Mouse (Mus musculus) liver, postnatal 0 days (tissue): ENCODE data around the gene Zfp580. TPM values are rescaled to one million over a fixed set of nuclear protein-coding genes. Genes with fewer than 3 reads are reported as not detected.

ENCODE experiments used
- ATAC-seq: fragments of 200-750 bp; cut with Nextera tagmentation; 2 replicates; pipeline ENCODE4 v1.8.0; 2017; ENCODE audit warnings: mild to moderate bottlenecking, moderate library complexity
- DNase-seq: peaks from one replicate; pipeline ENCODE4 v3.0.0-alpha.2; 2016
- H3K27ac ChIP-seq: fragments of 300-500 bp; sonication (generic); 2 replicates; pipeline ENCODE4 v1.5.1; 2014; ENCODE audit warnings: antibody characterized with exemption, moderate library complexity, mild to moderate bottlenecking, low read depth
- H3K27me3 ChIP-seq: fragments of 300-500 bp; sonication (generic); 2 replicates; pipeline ENCODE4 v1.6.1; 2014; ENCODE audit warnings: low read length, control low read depth, mixed read lengths; ENCODE audit not compliant: insufficient read depth
- H3K36me3 ChIP-seq: fragments of 300-500 bp; sonication (generic); replicated peaks from 2 replicates; pipeline ENCODE4 v1.6.1; 2014; ENCODE audit warnings: mild to moderate bottlenecking, control low read depth, low read length, moderate library complexity, mixed read lengths; ENCODE audit not compliant: insufficient read depth
- H3K4me1 ChIP-seq: fragments of 300-500 bp; sonication (generic); 2 replicates; pipeline ENCODE4 v1.6.1; 2014; ENCODE audit warnings: antibody characterized with exemption, mild to moderate bottlenecking, control low read depth; ENCODE audit not compliant: insufficient read depth
- H3K4me2 ChIP-seq: fragments of 300-500 bp; sonication (generic); 2 replicates; pipeline ENCODE4 v1.6.1; 2014; ENCODE audit warnings: low read depth, mild to moderate bottlenecking, low read length, moderate library complexity, mixed read lengths
- H3K4me3 ChIP-seq: fragments of 300-500 bp; sonication (generic); 2 replicates; pipeline ENCODE4 v1.5.1; 2014; ENCODE audit warnings: low read depth, low read length
- H3K9ac ChIP-seq: fragments of 300-500 bp; sonication (generic); replicated peaks from 2 replicates; pipeline ENCODE4 v1.6.1; 2014; ENCODE audit warnings: mild to moderate bottlenecking, moderate library complexity
- H3K9me3 ChIP-seq: fragments of 300-500 bp; sonication (generic); 2 replicates; pipeline ENCODE4 v1.6.1; 2016; ENCODE audit warnings: mild to moderate bottlenecking, control low read depth, low read length, mixed read lengths
- CTCF ChIP-seq: sonication (generic); IDR thresholded peaks from 2 replicates; pipeline ENCODE4 v1.5.1; 2016; ENCODE audit warnings: antibody characterized with exemption, low read depth
- EP300 ChIP-seq: IDR thresholded peaks from 2 replicates; pipeline ENCODE4 v1.6.1; 2016; ENCODE audit warnings: antibody characterized with exemption, low read depth, mild to moderate bottlenecking
- WGBS: fragments of 180-500 bp; shearing (Covaris S2); extraction: QIAGEN DNeasy Blood & Tissue Kit; methylation state at CpG from one replicate; pipeline ENCODE4 v1.1.7; 2014; ENCODE audit not compliant: insufficient replicate concordance; 5-methylcytosine and 5-hydroxymethylcytosine counted together
- polyA plus RNA-seq: library from polyadenylated mRNA; unstranded; fragments of >200 nt; fragmentation: Nextera tagmentation; extraction: Ambion mirVana; gene quantifications from 2 replicates; pipeline ENCODE4 v1.2.1, GENCODE M21; 2015

The Zfp580 gene
- polyA plus RNA-seq, 1 experiment from 2014 or later = 3.2 TPM

- no peaks in the 10 kb centered on the region for H3K27me3 ChIP-seq
- peaks cover 39% of the 10 kb centered on the region for H3K36me3 ChIP-seq
- H3K9ac ChIP-seq = no peak overlapping the region
- H3K4me2 ChIP-seq = no peak overlapping the region
- peaks cover 3% of the 10 kb centered on the region; the same call in 1 of the 2 replicates for H3K4me1 ChIP-seq
- TF ChIP-seq EP300 (no peak), CTCF (no peak)
- DNase-seq (no peak), ATAC-seq (no peak)
- no peak overlapping the region for H3K27ac ChIP-seq
- 74% methylated on average over 3 of the region's 3 CpGs for WGBS
- H3K4me3 ChIP-seq = no peak overlapping the region
- H3K9me3 ChIP-seq = no peaks in the 10 kb centered on the region
Observed at GRCm38 (mm10) chr7:5099796-5100195, 48.5 kb downstream of the Zfp580 start.

DNA sequence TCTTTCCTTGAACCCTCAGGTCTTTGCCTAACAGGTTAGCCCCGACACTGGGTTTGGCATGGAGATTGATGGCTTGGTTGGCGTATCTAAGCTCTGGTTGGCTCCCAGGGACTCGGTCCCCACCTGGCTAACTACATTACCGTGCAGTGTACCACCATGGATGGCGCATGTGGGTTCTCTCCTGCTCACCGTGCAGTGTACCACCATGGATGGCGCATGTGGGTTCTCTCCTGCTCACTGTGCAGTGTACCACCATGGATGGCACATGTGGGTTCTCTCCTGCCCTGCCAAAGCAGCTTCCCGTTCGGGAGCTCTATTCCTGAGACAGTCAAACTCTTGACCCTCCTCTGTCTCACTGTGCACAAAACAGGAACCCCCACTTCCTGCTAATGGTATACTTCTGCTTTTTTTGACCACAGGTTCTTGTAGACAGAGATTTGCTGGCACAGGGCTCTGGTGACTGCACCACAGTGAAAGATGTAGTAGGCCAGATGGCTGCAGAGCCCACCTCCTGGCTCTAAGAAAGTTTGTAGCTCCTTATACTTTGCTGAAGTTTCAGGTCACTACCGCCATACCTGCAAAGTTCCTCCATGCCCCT lies 49.8 kb downstream of the Zfp580 start:
- ATAC-seq (peak; percentile 67), DNase-seq (peak; percentile 39)
- TF ChIP-seq CTCF (no peak), EP300 (no peak)
- peaks cover 3% of the 10 kb centered on the region; the same call in 1 of the 2 replicates for H3K4me1 ChIP-seq
- peaks cover 26% of the 10 kb centered on the region for H3K36me3 ChIP-seq
- no peaks in the 10 kb centered on the region for H3K9me3 ChIP-seq
- H3K4me3 ChIP-seq = no peak overlapping the region
- H3K9ac ChIP-seq = no peak overlapping the region
- no peaks in the 10 kb centered on the region for H3K27me3 ChIP-seq
- 0 out of 2 replicates have a peak overlapping the region, but pooled peaks have one; percentile 24 for H3K27ac ChIP-seq
- H3K4me2 ChIP-seq = no peak overlapping the region
- 34% methylated on average over 10 of the region's 10 CpGs for WGBS

DNA sequence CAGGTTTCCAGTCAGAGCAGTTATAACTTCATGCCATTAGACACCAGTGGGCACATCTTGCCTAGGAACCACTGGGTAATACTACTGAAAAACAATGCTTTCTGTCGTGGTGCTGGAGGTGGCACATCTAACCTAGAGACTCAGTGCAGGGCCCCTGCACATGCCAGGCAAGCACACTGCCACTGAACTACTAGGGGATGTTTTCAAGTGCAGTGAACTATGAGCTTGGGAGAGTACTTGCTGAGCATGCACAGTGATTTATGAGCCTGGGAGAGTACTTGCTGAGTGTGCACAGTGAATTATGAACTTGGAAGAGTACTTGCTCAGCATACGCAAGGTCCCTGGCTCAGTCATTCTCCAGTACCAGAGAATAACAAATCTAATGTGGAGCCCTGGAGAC lies 51.2 kb downstream of the Zfp580 start:
- Histone ChIP-seq H3K27me3 (no peaks in the 10 kb centered on the region), H3K9me3 (no peaks in the 10 kb centered on the region), H3K4me1 (peaks cover 3% of the 10 kb centered on the region; the same call in 1 of the 2 replicates), H3K4me3 (no peak overlapping the region), H3K36me3 (peaks cover 14% of the 10 kb centered on the region), H3K9ac (no peak overlapping the region), H3K4me2 (no peak overlapping the region), H3K27ac (no peak overlapping the region)
- ATAC-seq = no peak
- WGBS = 81% methylated on average over 2 of the region's 2 CpGs
- no peak for TF ChIP-seq CTCF
- TF ChIP-seq EP300 = no peak
- no peak for DNase-seq

Other genes with a start within 250 kb of the Zfp580 start
- gene Ube2s, start 238.9 kb upstream of the Zfp580 start, polyA plus RNA-seq = 135 and 139 TPM in 2 replicates
- gene Shisa7, start 206.8 kb upstream of the Zfp580 start, polyA plus RNA-seq = not detected in 2 replicates
- 8.0 and 8.3 TPM in 2 replicates for gene Isoc2b, start 181.3 kb upstream of the Zfp580 start, polyA plus RNA-seq
- gene Isoc2a, start 174.4 kb upstream of the Zfp580 start, polyA plus RNA-seq = 2.3 and 2.4 TPM in 2 replicates
- not detected in 2 replicates for gene Gm36210, start 145.0 kb upstream of the Zfp580 start, polyA plus RNA-seq
- 0.90 and 1.0 TPM in 2 replicates for gene Zfp628, start 136.3 kb upstream of the Zfp580 start, polyA plus RNA-seq
- 0.09 and 0.20 TPM in 2 replicates for gene Nat14, start 129.5 kb upstream of the Zfp580 start, polyA plus RNA-seq
- gene Ssc5d, start 125.8 kb upstream of the Zfp580 start, polyA plus RNA-seq = 0.06 TPM in 2 replicates
- 0.09 TPM in 1 of 2 replicates, not detected in the other for gene Sbk2, start 87.1 kb upstream of the Zfp580 start, polyA plus RNA-seq
- gene Sbk3, start 80.4 kb upstream of the Zfp580 start, polyA plus RNA-seq = not detected in 2 replicates
- 3.2 and 4.0 TPM in 2 replicates for gene Zfp579, start 55.4 kb upstream of the Zfp580 start, polyA plus RNA-seq
- 9.1 and 10.4 TPM in 2 replicates for gene Zfp524, start 37.1 kb upstream of the Zfp580 start, polyA plus RNA-seq
- 9.6 and 10.1 TPM in 2 replicates for gene Fiz1, start 36.8 kb upstream of the Zfp580 start, polyA plus RNA-seq
- gene Gm44973, start 36.0 kb upstream of the Zfp580 start, polyA plus RNA-seq = 1.8 and 2.1 TPM in 2 replicates
- 1.2 and 1.3 TPM in 2 replicates for gene Zfp865, start 31.2 kb upstream of the Zfp580 start, polyA plus RNA-seq
- 0.12 TPM in 1 of 2 replicates, not detected in the other for gene Ccdc106, start 31.0 kb upstream of the Zfp580 start, polyA plus RNA-seq
- gene 4632433K11Rik, start 17.4 kb upstream of the Zfp580 start, polyA plus RNA-seq = not detected in 2 replicates
- gene Zfp784, start 13.1 kb upstream of the Zfp580 start, polyA plus RNA-seq = 1.9 and 2.4 TPM in 2 replicates
- gene U2af2, start 10.6 kb downstream of the Zfp580 start, polyA plus RNA-seq = 34.7 and 36.8 TPM in 2 replicates
- 34.7 and 38.0 TPM in 2 replicates for gene Epn1, start 28.7 kb downstream of the Zfp580 start, polyA plus RNA-seq
- not detected in 2 replicates for gene Rfpl4, start 65.4 kb downstream of the Zfp580 start, polyA plus RNA-seq
- gene Rasl2-9, start 74.4 kb downstream of the Zfp580 start, polyA plus RNA-seq = 0.42 and 0.78 TPM in 2 replicates
- gene Vmn1r55, start 98.1 kb downstream of the Zfp580 start, polyA plus RNA-seq = not detected in 2 replicates
- gene Vmn1r56, start 145.2 kb downstream of the Zfp580 start, polyA plus RNA-seq = not detected in 2 replicates
- not detected in 2 replicates for gene Vmn1r57, start 167.0 kb downstream of the Zfp580 start, polyA plus RNA-seq